Mouse (Mus musculus): Measurements from ENCODE around the gene Itprip.

DNA sequence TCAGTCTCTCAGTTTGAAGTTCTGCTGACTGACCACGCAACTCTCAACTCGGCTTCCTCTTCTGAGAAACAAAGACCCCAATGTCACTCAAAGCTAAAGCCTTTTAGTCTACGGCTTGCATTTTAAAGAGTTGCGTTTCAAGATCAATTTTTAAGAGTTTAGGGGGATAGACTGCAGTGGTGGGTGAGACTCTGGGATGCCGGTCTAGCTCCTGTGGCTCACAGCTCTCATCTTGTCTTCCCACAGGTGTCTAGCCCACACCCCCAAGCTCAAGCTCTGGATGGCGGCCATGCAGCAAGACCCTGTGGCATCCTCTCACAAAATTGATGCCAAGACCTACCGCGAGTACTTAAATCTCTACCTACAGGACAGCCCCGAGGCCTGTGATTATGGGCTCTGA is 55.0 kb downstream of the Itprip start:
- TF ChIP-seq POLR2A (IDR thresholded peaks at IDR 0.05; ENCODE audit: borderline replicate concordance, extremely low read depth, insufficient read depth, insufficient read length, poor library complexity, severe bottlenecking) (no peak), CTCF (IDR thresholded peaks at IDR 0.05; ENCODE audit: borderline replicate concordance, extremely low read depth, insufficient read depth, insufficient read length) (no peak)
